Mouse (Mus musculus): ENCODE results near the gene Abcb11.

Abcb11 gene

GRCm38 (mm10) chr2:69188732-69189131, 153.7 kb downstream of the Abcb11 start:
- DNase-seq (ENCODE audit: low read depth): no peak

Measured in 416B (cell line).